Mouse (Mus musculus): Measurements from ENCODE around the gene Ntpcr. TPM values are rescaled to one million over a fixed set of nuclear protein-coding genes. Genes with fewer than 3 reads are reported as not detected.

Gene Ntpcr
- polyA plus RNA-seq, 1 experiment from 2014 or later: 37.6 TPM

- Histone ChIP-seq H3K27ac (ENCODE audit: low read depth, low read length) (no peak overlapping the region), H3K4me3 (ENCODE audit: low read length) (no peak overlapping the region), H3K36me3 (ENCODE audit: control insufficient read depth, insufficient read depth, low read length) (no peaks in the 10 kb centered on the region), H3K4me1 (ENCODE audit: control insufficient read depth, insufficient read depth, low read depth, low read length) (peaks cover 7% of the 10 kb centered on the region), H3K9ac (ENCODE audit: low read depth, low read length) (no peak overlapping the region), H3K9me3 (ENCODE audit: control insufficient read depth, low read length) (no peaks in the 10 kb centered on the region), H3K27me3 (replicated peaks; ENCODE audit: control insufficient read depth, insufficient read depth, low read length) (no peaks in the 10 kb centered on the region), H3K4me2 (ENCODE audit: low read length) (no peak overlapping the region)
- ATAC-seq: no peak
- 60% methylated on average over 4 of the region's 4 CpGs for WGBS
Observed at GRCm38 (mm10) chr8:125718914-125719313, 10.8 kb upstream of the Ntpcr start.

- no peak for ATAC-seq
- Histone ChIP-seq H3K4me3 (ENCODE audit: low read length) (no peak overlapping the region), H3K4me1 (ENCODE audit: control insufficient read depth, insufficient read depth, low read depth, low read length) (no peaks in the 10 kb centered on the region), H3K36me3 (ENCODE audit: control insufficient read depth, insufficient read depth, low read length) (no peaks in the 10 kb centered on the region), H3K27ac (ENCODE audit: low read depth, low read length) (no peak overlapping the region), H3K9me3 (ENCODE audit: control insufficient read depth, low read length) (no peaks in the 10 kb centered on the region), H3K27me3 (replicated peaks; ENCODE audit: control insufficient read depth, insufficient read depth, low read length) (no peaks in the 10 kb centered on the region), H3K9ac (ENCODE audit: low read depth, low read length) (no peak overlapping the region), H3K4me2 (ENCODE audit: low read length) (no peak overlapping the region)
- WGBS: 74% methylated on average over 7 of the region's 7 CpGs
Observed at GRCm38 (mm10) chr8:125722675-125723074, 7.1 kb upstream of the Ntpcr start.

GRCm38 (mm10) chr8:125723437-125723836, 6.3 kb upstream of the Ntpcr start:
- Histone ChIP-seq H3K4me1 (ENCODE audit: control insufficient read depth, insufficient read depth, low read depth, low read length) (no peaks in the 10 kb centered on the region), H3K4me3 (ENCODE audit: low read length) (no peak overlapping the region), H3K9me3 (ENCODE audit: control insufficient read depth, low read length) (no peaks in the 10 kb centered on the region), H3K27me3 (replicated peaks; ENCODE audit: control insufficient read depth, insufficient read depth, low read length) (no peaks in the 10 kb centered on the region), H3K9ac (ENCODE audit: low read depth, low read length) (no peak overlapping the region), H3K4me2 (ENCODE audit: low read length) (no peak overlapping the region), H3K27ac (ENCODE audit: low read depth, low read length) (no peak overlapping the region), H3K36me3 (ENCODE audit: control insufficient read depth, insufficient read depth, low read length) (no peaks in the 10 kb centered on the region)
- no peak for ATAC-seq
- 94% methylated on average over 6 of the region's 6 CpGs for WGBS

GRCm38 (mm10) chr8:125725037-125725820, 4.5 kb upstream of the Ntpcr start:
- Histone ChIP-seq H3K4me1 (ENCODE audit: control insufficient read depth, insufficient read depth, low read depth, low read length) (no peaks in the 10 kb centered on the region), H3K4me2 (ENCODE audit: low read length) (no peak overlapping the region), H3K9me3 (ENCODE audit: control insufficient read depth, low read length) (no peaks in the 10 kb centered on the region), H3K27ac (ENCODE audit: low read depth, low read length) (no peak overlapping the region), H3K9ac (ENCODE audit: low read depth, low read length) (no peak overlapping the region), H3K27me3 (replicated peaks; ENCODE audit: control insufficient read depth, insufficient read depth, low read length) (no peaks in the 10 kb centered on the region), H3K4me3 (ENCODE audit: low read length) (no peak overlapping the region), H3K36me3 (ENCODE audit: control insufficient read depth, insufficient read depth, low read length) (no peaks in the 10 kb centered on the region)
- no peak for ATAC-seq
- 82% methylated on average over 6 of the region's 6 CpGs for WGBS

GRCm38 (mm10) chr8:125726143-125726542, 3.6 kb upstream of the Ntpcr start:
- H3K27me3 ChIP-seq (replicated peaks; ENCODE audit: control insufficient read depth, insufficient read depth, low read length): no peaks in the 10 kb centered on the region
- H3K4me2 ChIP-seq (ENCODE audit: low read length): no peak overlapping the region
- no peak overlapping the region for H3K27ac ChIP-seq (ENCODE audit: low read depth, low read length)
- no peaks in the 10 kb centered on the region for H3K4me1 ChIP-seq (ENCODE audit: control insufficient read depth, insufficient read depth, low read depth, low read length)
- no peak overlapping the region for H3K4me3 ChIP-seq (ENCODE audit: low read length)
- no peaks in the 10 kb centered on the region for H3K9me3 ChIP-seq (ENCODE audit: control insufficient read depth, low read length)
- no peak overlapping the region for H3K9ac ChIP-seq (ENCODE audit: low read depth, low read length)
- H3K36me3 ChIP-seq (ENCODE audit: control insufficient read depth, insufficient read depth, low read length): no peaks in the 10 kb centered on the region
- WGBS: 98% methylated on average over 4 of the region's 4 CpGs
- ATAC-seq: no peak

- no peaks in the 10 kb centered on the region for H3K27me3 ChIP-seq (replicated peaks; ENCODE audit: control insufficient read depth, insufficient read depth, low read length)
- no peak overlapping the region for H3K4me3 ChIP-seq (ENCODE audit: low read length)
- H3K9ac ChIP-seq (ENCODE audit: low read depth, low read length): no peak overlapping the region
- no peaks in the 10 kb centered on the region for H3K36me3 ChIP-seq (ENCODE audit: control insufficient read depth, insufficient read depth, low read length)
- no peak overlapping the region for H3K4me2 ChIP-seq (ENCODE audit: low read length)
- H3K9me3 ChIP-seq (ENCODE audit: control insufficient read depth, low read length): no peaks in the 10 kb centered on the region
- ATAC-seq: no peak
- H3K27ac ChIP-seq (ENCODE audit: low read depth, low read length): no peak overlapping the region
- WGBS: 87% methylated on average over 5 of the region's 5 CpGs
- H3K4me1 ChIP-seq (ENCODE audit: control insufficient read depth, insufficient read depth, low read depth, low read length): no peaks in the 10 kb centered on the region
Observed at GRCm38 (mm10) chr8:125726986-125727385, 2.8 kb upstream of the Ntpcr start.

- Histone ChIP-seq H3K27me3 (replicated peaks; ENCODE audit: control insufficient read depth, insufficient read depth, low read length) (no peaks in the 10 kb centered on the region), H3K9me3 (ENCODE audit: control insufficient read depth, low read length) (no peaks in the 10 kb centered on the region), H3K4me2 (ENCODE audit: low read length) (no peak overlapping the region), H3K27ac (ENCODE audit: low read depth, low read length) (no peak overlapping the region), H3K4me3 (ENCODE audit: low read length) (no peak overlapping the region), H3K4me1 (ENCODE audit: control insufficient read depth, insufficient read depth, low read depth, low read length) (no peaks in the 10 kb centered on the region), H3K9ac (ENCODE audit: low read depth, low read length) (no peak overlapping the region), H3K36me3 (ENCODE audit: control insufficient read depth, insufficient read depth, low read length) (no peaks in the 10 kb centered on the region)
- WGBS: 59% methylated on average over 8 of the region's 8 CpGs
- no peak for ATAC-seq
Observed at GRCm38 (mm10) chr8:125727797-125728196, 2.0 kb upstream of the Ntpcr start.

- Histone ChIP-seq H3K36me3 (ENCODE audit: control insufficient read depth, insufficient read depth, low read length) (no peaks in the 10 kb centered on the region), H3K9me3 (ENCODE audit: control insufficient read depth, low read length) (no peaks in the 10 kb centered on the region), H3K4me2 (ENCODE audit: low read length) (peak overlapping the region; percentile 88), H3K4me3 (ENCODE audit: low read length) (peak overlapping the region; percentile 60), H3K27me3 (replicated peaks; ENCODE audit: control insufficient read depth, insufficient read depth, low read length) (no peaks in the 10 kb centered on the region), H3K4me1 (ENCODE audit: control insufficient read depth, insufficient read depth, low read depth, low read length) (peaks cover 7% of the 10 kb centered on the region), H3K27ac (ENCODE audit: low read depth, low read length) (peak overlapping the region; percentile 20; the same call in 1 of the 2 replicates), H3K9ac (ENCODE audit: low read depth, low read length) (peak overlapping the region; percentile 80)
- WGBS: 6% methylated on average over 50 of the region's 52 CpGs
- ATAC-seq: peak; percentile 95
Observed at GRCm38 (mm10) chr8:125733964-125734956, 4.5 kb downstream of the Ntpcr start.

GRCm38 (mm10) chr8:125738956-125739355, 9.2 kb downstream of the Ntpcr start:
- H3K4me1 ChIP-seq (ENCODE audit: control insufficient read depth, insufficient read depth, low read depth, low read length): peaks cover 5% of the 10 kb centered on the region
- H3K36me3 ChIP-seq (ENCODE audit: control insufficient read depth, insufficient read depth, low read length): no peaks in the 10 kb centered on the region
- no peak overlapping the region for H3K4me3 ChIP-seq (ENCODE audit: low read length)
- no peaks in the 10 kb centered on the region for H3K27me3 ChIP-seq (replicated peaks; ENCODE audit: control insufficient read depth, insufficient read depth, low read length)
- no peaks in the 10 kb centered on the region for H3K9me3 ChIP-seq (ENCODE audit: control insufficient read depth, low read length)
- no peak overlapping the region for H3K4me2 ChIP-seq (ENCODE audit: low read length)
- no peak for ATAC-seq
- 71% methylated on average over 4 of the region's 4 CpGs for WGBS
- H3K27ac ChIP-seq (ENCODE audit: low read depth, low read length): no peak overlapping the region
- no peak overlapping the region for H3K9ac ChIP-seq (ENCODE audit: low read depth, low read length)

Measured in hindbrain, embryonic 16.5 days (tissue).